Mouse (Mus musculus) megakaryocyte, embryonic 14.5 days (primary cell): ENCODE results near the gene C1qtnf5.

Experiments used
- FLI1 ChIP-seq: IDR thresholded peaks from 2 replicates; pipeline ENCODE4 v1.6.1; 2012; ENCODE audit warnings: low read length, inconsistent platforms, mixed read lengths
- GATA1 ChIP-seq: IDR thresholded peaks from 3 replicates; pipeline ENCODE4 v1.6.1; 2012; ENCODE audit warnings: mixed read lengths, low read length, inconsistent platforms, borderline replicate concordance

DNA sequence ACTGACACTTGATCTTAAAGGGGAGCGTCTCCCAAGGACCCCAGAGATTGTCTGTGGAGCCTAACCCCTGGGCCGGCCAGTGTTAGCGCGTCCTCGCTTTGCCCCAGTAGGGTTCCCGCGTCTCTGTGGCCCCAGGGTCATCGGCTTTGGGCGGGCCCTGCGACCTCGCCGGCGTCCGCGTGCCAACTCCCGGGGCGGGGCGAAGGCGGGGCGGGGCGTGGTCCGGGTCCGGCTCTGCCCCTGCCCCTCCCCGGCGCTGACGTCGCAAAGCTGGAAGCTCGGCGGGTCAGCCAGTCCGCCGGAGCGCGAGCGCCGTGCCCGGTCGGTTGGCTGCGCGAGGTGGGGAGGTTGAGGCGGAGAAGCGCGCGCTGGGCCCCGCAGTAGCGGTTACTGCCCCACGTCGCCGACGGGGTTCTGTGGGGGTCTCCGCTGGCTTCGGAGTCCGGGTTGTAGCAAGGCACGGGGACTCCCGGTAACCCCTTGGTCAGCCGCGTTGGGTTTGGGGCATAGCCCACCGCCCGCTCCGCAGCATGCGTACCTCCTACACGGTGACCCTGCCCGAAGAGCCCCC lies 22.3 kb upstream of the C1qtnf5 start:
- TF ChIP-seq GATA1 (no peak), FLI1 (no peak)
